In the genomic region with DNA sequence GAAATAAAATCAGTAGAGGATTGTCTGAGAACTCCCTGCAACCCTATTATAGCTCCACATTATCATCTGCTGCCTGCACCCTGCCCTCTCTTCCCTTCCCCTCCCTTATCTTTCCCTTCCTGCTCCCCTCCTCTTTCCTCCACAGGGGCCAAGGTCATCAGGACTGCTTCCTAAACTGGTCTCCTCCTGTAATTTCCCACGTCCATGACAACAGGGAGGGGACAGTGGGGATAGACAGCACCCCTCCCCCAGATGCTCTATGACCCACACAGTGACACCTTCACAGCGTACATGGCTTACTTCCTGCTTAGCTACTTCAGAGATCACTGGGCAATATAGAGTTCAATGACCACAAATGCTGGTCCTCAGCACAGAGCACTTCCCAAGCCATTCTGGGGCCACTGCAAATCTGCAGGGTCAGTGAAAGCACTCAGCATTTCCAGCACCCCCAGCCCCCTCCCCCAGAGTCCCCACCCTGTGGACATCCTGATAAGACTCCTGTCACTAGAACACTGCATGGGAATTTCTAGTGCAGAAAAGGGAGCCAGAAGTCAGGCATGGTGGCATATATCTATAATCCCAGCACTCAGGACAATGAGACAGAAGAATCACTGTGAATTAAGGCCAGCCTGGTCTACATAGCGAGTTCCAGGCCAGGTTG, we compare ENCODE assay signal across 17 mouse cellular contexts. TPM values are rescaled to one million over a fixed set of nuclear protein-coding genes. Genes with fewer than 3 reads are reported as not detected.
DNase-seq lines count a peak whose midpoint lies in the region; ATAC-seq and TF ChIP-seq lines count a peak whose summit lies in the region.
"Had no signal": no experiment of that assay in that cellular context is flagged by ENCODE, and none has a peak within 500 bp of the region (broad histone marks: within the 10 kb centered on the region; RNA-seq: fewer than 3 reads in every experiment).

No protein-coding gene starts in this region.

- no peak overlapping the region for H3K9ac ChIP-seq in kidney, embryonic 14.5 days (ENCODE audit: low read depth, low read length)
- H3K9ac ChIP-seq in intestine, postnatal 0 days (ENCODE audit: low read depth, low read length), result no peak overlapping the region
- no peak overlapping the region for H3K9ac ChIP-seq in liver, postnatal 0 days (replicated peaks)
- no peak overlapping the region for H3K9ac ChIP-seq in midbrain, postnatal 0 days (replicated peaks; ENCODE audit: low read length, poor library complexity, severe bottlenecking)
- H3K9ac ChIP-seq: forebrain, embryonic 15.5 days; limb, embryonic 12.5 days; neural tube, embryonic 13.5 days had no signal

- ATAC-seq in kidney, embryonic 14.5 days (ENCODE audit: low FRiP score, low TSS enrichment), result peak; percentile 20; the same call in 1 of the 2 replicates
- peak; percentile 84 for ATAC-seq in intestine, postnatal 0 days
- peak; percentile 62 for ATAC-seq in liver, postnatal 0 days
- no peak for ATAC-seq in midbrain, postnatal 0 days (ENCODE audit: low FRiP score)
- ATAC-seq: forebrain, embryonic 15.5 days; lung, postnatal 0 days had no signal

- H3K27ac ChIP-seq in kidney, embryonic 14.5 days (ENCODE audit: low read depth, low read length), result no peak overlapping the region
- H3K27ac ChIP-seq in intestine, postnatal 0 days (ENCODE audit: low read depth, low read length), result peak overlapping the region; percentile 17
- peak overlapping the region; percentile 16; the same call in 1 of the 2 replicates for H3K27ac ChIP-seq in liver, postnatal 0 days (ENCODE audit: low read depth)
- no peak overlapping the region for H3K27ac ChIP-seq in midbrain, postnatal 0 days (ENCODE audit: low read depth, low read length)
- H3K27ac ChIP-seq: forebrain, embryonic 15.5 days; limb, embryonic 12.5 days; neural tube, embryonic 13.5 days had no signal

- no peaks in the 10 kb centered on the region for H3K9me3 ChIP-seq in kidney, embryonic 14.5 days (ENCODE audit: control insufficient read depth, low read length)
- no peaks in the 10 kb centered on the region for H3K9me3 ChIP-seq in intestine, postnatal 0 days (ENCODE audit: control insufficient read depth)
- H3K9me3 ChIP-seq in liver, postnatal 0 days (ENCODE audit: low read length), result no peaks in the 10 kb centered on the region
- H3K9me3 ChIP-seq in midbrain, postnatal 0 days (ENCODE audit: low read length), result no peaks in the 10 kb centered on the region
- H3K9me3 ChIP-seq: forebrain, embryonic 15.5 days; limb, embryonic 12.5 days; neural tube, embryonic 13.5 days had no signal

- DNase-seq in embryo, embryonic 10 days (ENCODE audit: low spot score), result peak; percentile 8
- DNase-seq in embryo, embryonic 11 days, result no peak
- DNase-seq in kidney, postnatal 14 days, result no peak
- DNase-seq in liver, postnatal 0 days, result no peak
- no peak for DNase-seq in midbrain, postnatal 0 days (ENCODE audit: low spot score)
- DNase-seq in adrenal gland, postnatal 36 days, result no peak
- DNase-seq: adrenal gland, postnatal 10 days; cerebellum, adult 9-10 months had no signal

- no peak overlapping the region for H3K4me2 ChIP-seq in kidney, embryonic 14.5 days (replicated peaks; ENCODE audit: low read depth, low read length)
- H3K4me2 ChIP-seq in intestine, postnatal 0 days (replicated peaks; ENCODE audit: low read depth), result no peak overlapping the region
- H3K4me2 ChIP-seq in liver, postnatal 0 days (ENCODE audit: low read depth, low read length), result no peak overlapping the region
- H3K4me2 ChIP-seq in midbrain, postnatal 0 days (ENCODE audit: low read depth, low read length, poor library complexity, severe bottlenecking), result no peak overlapping the region
- H3K4me2 ChIP-seq: forebrain, embryonic 15.5 days; limb, embryonic 12.5 days; neural tube, embryonic 13.5 days had no signal

- H3K27me3 ChIP-seq in kidney, embryonic 14.5 days (ENCODE audit: control insufficient read depth, insufficient read depth, low read length), result no peaks in the 10 kb centered on the region
- H3K27me3 ChIP-seq in intestine, postnatal 0 days (replicated peaks; ENCODE audit: control insufficient read depth, insufficient read depth, low read length), result no peaks in the 10 kb centered on the region
- H3K27me3 ChIP-seq in liver, postnatal 0 days (ENCODE audit: insufficient read depth, low read length), result no peaks in the 10 kb centered on the region
- no peaks in the 10 kb centered on the region for H3K27me3 ChIP-seq in midbrain, postnatal 0 days (ENCODE audit: insufficient read depth, low read length)
- H3K27me3 ChIP-seq: forebrain, embryonic 15.5 days; limb, embryonic 12.5 days; neural tube, embryonic 13.5 days had no signal

- no peak for TF ChIP-seq CTCF in intestine, postnatal 0 days (IDR thresholded peaks at IDR 0.05; ENCODE audit: low read depth)
- TF ChIP-seq CTCF in liver, postnatal 0 days (IDR thresholded peaks at IDR 0.05; ENCODE audit: low read depth), result no peak
- no peak for TF ChIP-seq CTCF in midbrain, postnatal 0 days (IDR thresholded peaks at IDR 0.05)

- no peaks in the 10 kb centered on the region for H3K4me1 ChIP-seq in kidney, embryonic 14.5 days (ENCODE audit: control insufficient read depth, insufficient read depth, low read length)
- H3K4me1 ChIP-seq in intestine, postnatal 0 days (replicated peaks; ENCODE audit: control insufficient read depth, insufficient read depth, low read length), result no peaks in the 10 kb centered on the region
- H3K4me1 ChIP-seq in liver, postnatal 0 days (ENCODE audit: insufficient read depth), result peaks cover 5% of the 10 kb centered on the region; the same call in 1 of the 2 replicates
- no peaks in the 10 kb centered on the region for H3K4me1 ChIP-seq in midbrain, postnatal 0 days (ENCODE audit: insufficient read depth, low read length)
- H3K4me1 ChIP-seq: forebrain, embryonic 15.5 days; limb, embryonic 12.5 days; neural tube, embryonic 13.5 days had no signal

- H3K4me3 ChIP-seq in kidney, embryonic 14.5 days (ENCODE audit: low read length), result no peak overlapping the region
- H3K4me3 ChIP-seq in intestine, postnatal 0 days (ENCODE audit: low read depth, low read length), result no peak overlapping the region
- H3K4me3 ChIP-seq in liver, postnatal 0 days (ENCODE audit: low read depth, low read length), result no peak overlapping the region
- no peak overlapping the region for H3K4me3 ChIP-seq in midbrain, postnatal 0 days (ENCODE audit: low read depth, low read length)
- H3K4me3 ChIP-seq: forebrain, embryonic 15.5 days; limb, embryonic 12.5 days; neural tube, embryonic 13.5 days had no signal

- no peaks in the 10 kb centered on the region for H3K36me3 ChIP-seq in kidney, embryonic 14.5 days (ENCODE audit: control insufficient read depth, insufficient read depth, low read length)
- H3K36me3 ChIP-seq in intestine, postnatal 0 days (ENCODE audit: control insufficient read depth, insufficient read depth), result no peaks in the 10 kb centered on the region
- H3K36me3 ChIP-seq in liver, postnatal 0 days (replicated peaks; ENCODE audit: insufficient read depth, low read length), result no peaks in the 10 kb centered on the region
- H3K36me3 ChIP-seq in midbrain, postnatal 0 days (ENCODE audit: insufficient read depth, low read length), result no peaks in the 10 kb centered on the region
- H3K36me3 ChIP-seq: forebrain, embryonic 15.5 days; limb, embryonic 12.5 days; neural tube, embryonic 13.5 days had no signal

- no peak for TF ChIP-seq EP300 in liver, postnatal 0 days (IDR thresholded peaks at IDR 0.05; ENCODE audit: low read depth)

- 38% methylated on average over 3 of the region's 3 CpGs for WGBS in kidney, embryonic 14.5 days
- WGBS in intestine, postnatal 0 days, result 21% methylated on average over 3 of the region's 3 CpGs
- WGBS in liver, postnatal 0 days (ENCODE audit: insufficient replicate concordance), result 32% methylated on average over 3 of the region's 3 CpGs
- WGBS in midbrain, postnatal 0 days, result 54% methylated on average over 3 of the region's 3 CpGs

RNA-seq across cellular contexts. Expression of a gene that starts 10.0 kb away (rescaled TPM):
- polyA plus RNA-seq in kidney, embryonic 14.5 days (2014; fragmentation: Nextera tagmentation; extraction: Ambion mirVana), result 60.9 and 90.5 TPM in 2 replicates
- 29.7 and 35.0 TPM in 2 replicates for polyA plus RNA-seq in intestine, postnatal 0 days (2015; fragmentation: Nextera tagmentation; extraction: Ambion mirVana)
- 18.3 and 19.5 TPM in 2 replicates for polyA plus RNA-seq in liver, postnatal 0 days (2015; fragmentation: Nextera tagmentation; extraction: Ambion mirVana)
- total RNA-seq in midbrain, postnatal 0 days (2014; rRNA removed), result 121 and 127 TPM in 2 replicates
- polyA plus RNA-seq in midbrain, postnatal 0 days (2015; fragmentation: Nextera tagmentation; extraction: Ambion mirVana), result 93.2 and 111 TPM in 2 replicates
- 10 to 100 TPM; 23.4 to 24.4 TPM for total RNA-seq in adrenal gland, postnatal 36 days (2021)

RNA-seq across cellular contexts. Expression of a gene that starts 37.9 kb away (rescaled TPM):
- 10.9 and 14.0 TPM in 2 replicates for polyA plus RNA-seq in kidney, embryonic 14.5 days (2014; fragmentation: Nextera tagmentation; extraction: Ambion mirVana)
- polyA plus RNA-seq in intestine, postnatal 0 days (2015; fragmentation: Nextera tagmentation; extraction: Ambion mirVana), result 6.7 TPM in 2 replicates
- polyA plus RNA-seq in liver, postnatal 0 days (2015; fragmentation: Nextera tagmentation; extraction: Ambion mirVana), result 3.9 and 4.3 TPM in 2 replicates
- 5.9 and 10.3 TPM in 2 replicates for total RNA-seq in midbrain, postnatal 0 days (2014; rRNA removed)
- 7.0 and 7.4 TPM in 2 replicates for polyA plus RNA-seq in midbrain, postnatal 0 days (2015; fragmentation: Nextera tagmentation; extraction: Ambion mirVana)
- 1 to 10 TPM; 3.9 to 5.7 TPM for total RNA-seq in adrenal gland, postnatal 36 days (2021)

RNA-seq across cellular contexts. Expression of a gene that starts 42.0 kb away (rescaled TPM):
- 0.29 and 0.47 TPM in 2 replicates for polyA plus RNA-seq in kidney, embryonic 14.5 days (2014; fragmentation: Nextera tagmentation; extraction: Ambion mirVana)
- polyA plus RNA-seq in intestine, postnatal 0 days (2015; fragmentation: Nextera tagmentation; extraction: Ambion mirVana), result 0.33 TPM in 2 replicates
- 0.07 and 0.08 TPM in 2 replicates for polyA plus RNA-seq in liver, postnatal 0 days (2015; fragmentation: Nextera tagmentation; extraction: Ambion mirVana)
- total RNA-seq in midbrain, postnatal 0 days (2014; rRNA removed), result 1.1 and 1.3 TPM in 2 replicates
- polyA plus RNA-seq in midbrain, postnatal 0 days (2015; fragmentation: Nextera tagmentation; extraction: Ambion mirVana), result 0.59 and 0.64 TPM in 2 replicates
- 1 to 10 TPM in 1 of 2 experiments, under 1 TPM in 1; 0.76 to 1.1 TPM for total RNA-seq in adrenal gland, postnatal 36 days (2021)
- total RNA-seq: granulocyte monocyte progenitor cell, adult 5-6 weeks; megakaryocyte-erythroid progenitor cell, adult 5-6 weeks; monocyte, adult 5-6 weeks had no signal

RNA-seq across cellular contexts. Expression of a gene that starts 44.9 kb away (rescaled TPM):
- polyA plus RNA-seq in kidney, embryonic 14.5 days (2014; fragmentation: Nextera tagmentation; extraction: Ambion mirVana), result 3.6 and 4.5 TPM in 2 replicates
- 0.25 and 0.31 TPM in 2 replicates for polyA plus RNA-seq in intestine, postnatal 0 days (2015; fragmentation: Nextera tagmentation; extraction: Ambion mirVana)
- 0.07 TPM in 1 of 2 replicates, not detected in the other for polyA plus RNA-seq in liver, postnatal 0 days (2015; fragmentation: Nextera tagmentation; extraction: Ambion mirVana)
- not detected in 2 replicates for total RNA-seq in midbrain, postnatal 0 days (2014; rRNA removed)
- not detected in 2 replicates for polyA plus RNA-seq in midbrain, postnatal 0 days (2015; fragmentation: Nextera tagmentation; extraction: Ambion mirVana)
- under 1 TPM in 1 of 2 experiments, not detected in 1; 0.17 TPM for total RNA-seq in adrenal gland, postnatal 36 days (2021)
- total RNA-seq: granulocyte monocyte progenitor cell, adult 5-6 weeks; megakaryocyte-erythroid progenitor cell, adult 5-6 weeks; monocyte, adult 5-6 weeks had no signal
- polyA plus RNA-seq: forebrain, embryonic 15.5 days; limb, embryonic 12.5 days; neural tube, embryonic 13.5 days had no signal

Comparison
In these comparisons a context has a peak if more than half of its experiments do, and no peak if none do; other contexts are left out.
1. H3K27ac ChIP-seq: peak in intestine, postnatal 0 days (single experiment) and liver, postnatal 0 days (single experiment); none in kidney, embryonic 14.5 days (single experiment) and midbrain, postnatal 0 days (single experiment).